Mouse (Mus musculus): ENCODE results near the gene Pla1a. TPM values are rescaled to one million over a fixed set of nuclear protein-coding genes. Genes with fewer than 3 reads are reported as not detected.

Gene Pla1a
- polyA plus RNA-seq, 1 experiment from 2014 or later, result 0.60 TPM

DNA sequence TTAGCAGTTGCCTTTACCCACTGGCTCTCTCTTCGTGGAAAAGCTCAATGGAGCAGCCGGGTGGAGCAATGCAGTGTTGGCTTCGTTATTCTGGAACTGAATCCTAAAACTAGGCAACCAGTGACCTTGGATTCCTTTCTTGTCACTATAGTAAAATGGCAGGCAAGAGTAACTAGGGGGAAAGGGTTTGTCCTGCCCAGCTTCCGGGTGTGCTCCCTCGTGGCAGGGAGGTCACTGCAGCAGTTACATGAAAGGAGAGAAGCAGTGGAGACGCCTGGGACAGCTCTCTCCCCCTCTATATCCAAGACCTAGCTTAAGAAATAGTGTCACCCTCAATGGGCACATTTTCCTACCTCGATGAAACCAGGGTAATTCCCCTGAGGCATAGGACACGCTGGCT lies 36.5 kb upstream of the Pla1a start:
- Histone ChIP-seq H3K4me1 (no peaks in the 10 kb centered on the region), H3K27ac (replicated peaks) (no peak overlapping the region), H3K36me3 (no peaks in the 10 kb centered on the region), H3K27me3 (no peaks in the 10 kb centered on the region), H3K9ac (no peak overlapping the region), H3K4me2 (replicated peaks) (no peak overlapping the region), H3K4me3 (replicated peaks) (no peak overlapping the region), H3K9me3 (replicated peaks) (no peaks in the 10 kb centered on the region)
- WGBS, result 70% methylated on average over 8 of the region's 8 CpGs
- ATAC-seq (ENCODE audit: insufficient number of reproducible peaks, low FRiP score, low TSS enrichment, low read depth), result no peak

DNA sequence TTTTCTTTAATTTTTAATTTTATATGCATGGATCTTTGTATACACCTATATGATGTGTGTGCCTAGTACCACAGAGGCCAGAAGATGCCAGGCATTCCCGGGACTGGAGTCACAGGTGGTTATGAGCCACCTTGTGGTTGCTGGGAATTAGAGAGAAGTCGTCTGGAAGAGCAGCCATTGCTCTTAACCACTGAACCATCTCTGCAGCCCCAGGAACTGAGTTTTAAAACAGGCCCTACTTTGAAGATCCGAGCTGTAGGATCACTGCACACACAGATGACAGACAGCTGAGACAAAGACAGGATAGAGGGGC lies 35.7 kb upstream of the Pla1a start:
- no peaks in the 10 kb centered on the region for H3K36me3 ChIP-seq
- ATAC-seq (ENCODE audit: insufficient number of reproducible peaks, low FRiP score, low TSS enrichment, low read depth), result no peak
- H3K4me3 ChIP-seq (replicated peaks), result no peak overlapping the region
- H3K4me2 ChIP-seq (replicated peaks), result no peak overlapping the region
- H3K27me3 ChIP-seq, result no peaks in the 10 kb centered on the region
- WGBS, result 24% methylated on average over 3 of the region's 3 CpGs
- H3K27ac ChIP-seq (replicated peaks), result no peak overlapping the region
- H3K9ac ChIP-seq, result no peak overlapping the region
- H3K9me3 ChIP-seq (replicated peaks), result no peaks in the 10 kb centered on the region
- no peaks in the 10 kb centered on the region for H3K4me1 ChIP-seq

DNA sequence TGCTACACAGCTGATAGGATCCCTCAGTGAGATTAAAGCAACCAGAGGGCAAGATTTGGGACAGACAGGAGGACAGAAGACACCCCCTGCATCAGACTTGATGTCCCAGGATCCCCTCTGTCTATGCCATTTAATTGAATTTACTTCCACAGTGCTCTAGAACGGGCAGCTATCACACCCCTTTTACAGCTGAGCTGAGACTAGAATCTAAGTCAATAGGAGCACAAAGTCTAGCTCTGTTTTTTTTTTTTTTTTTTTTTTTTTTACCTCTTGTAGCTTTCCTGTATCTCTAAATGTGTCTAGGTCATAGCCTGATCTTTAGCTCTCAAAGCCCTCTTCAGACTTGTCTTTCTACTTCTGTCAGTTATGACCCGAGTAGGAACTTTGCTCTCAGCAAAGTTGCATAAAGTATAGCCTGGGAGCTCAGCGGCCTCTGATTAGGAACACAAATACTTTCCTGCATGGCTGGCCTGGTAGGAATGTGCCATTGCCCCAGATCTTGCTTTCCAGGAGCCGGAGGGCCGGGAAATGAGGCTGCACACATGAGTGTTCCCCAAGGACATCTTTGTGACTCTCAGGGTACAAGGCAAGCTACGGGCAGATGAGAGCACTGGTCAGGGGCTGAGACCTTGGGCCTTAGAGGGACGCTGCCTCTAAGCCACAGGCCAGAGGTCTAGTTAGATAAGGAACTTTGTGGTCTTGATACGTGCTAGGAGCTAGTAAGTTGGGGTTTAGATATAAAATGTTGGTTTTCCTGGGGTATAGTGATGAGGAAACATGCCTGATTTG lies 35.2 kb upstream of the Pla1a start:
- no peak for ATAC-seq (ENCODE audit: insufficient number of reproducible peaks, low FRiP score, low TSS enrichment, low read depth)
- H3K27me3 ChIP-seq, result no peaks in the 10 kb centered on the region
- 62% methylated on average over 8 of the region's 8 CpGs for WGBS
- no peak overlapping the region for H3K27ac ChIP-seq (replicated peaks)
- H3K36me3 ChIP-seq, result no peaks in the 10 kb centered on the region
- H3K4me3 ChIP-seq (replicated peaks), result no peak overlapping the region
- H3K4me1 ChIP-seq, result no peaks in the 10 kb centered on the region
- no peak overlapping the region for H3K4me2 ChIP-seq (replicated peaks)
- H3K9me3 ChIP-seq (replicated peaks), result no peaks in the 10 kb centered on the region
- no peak overlapping the region for H3K9ac ChIP-seq

DNA sequence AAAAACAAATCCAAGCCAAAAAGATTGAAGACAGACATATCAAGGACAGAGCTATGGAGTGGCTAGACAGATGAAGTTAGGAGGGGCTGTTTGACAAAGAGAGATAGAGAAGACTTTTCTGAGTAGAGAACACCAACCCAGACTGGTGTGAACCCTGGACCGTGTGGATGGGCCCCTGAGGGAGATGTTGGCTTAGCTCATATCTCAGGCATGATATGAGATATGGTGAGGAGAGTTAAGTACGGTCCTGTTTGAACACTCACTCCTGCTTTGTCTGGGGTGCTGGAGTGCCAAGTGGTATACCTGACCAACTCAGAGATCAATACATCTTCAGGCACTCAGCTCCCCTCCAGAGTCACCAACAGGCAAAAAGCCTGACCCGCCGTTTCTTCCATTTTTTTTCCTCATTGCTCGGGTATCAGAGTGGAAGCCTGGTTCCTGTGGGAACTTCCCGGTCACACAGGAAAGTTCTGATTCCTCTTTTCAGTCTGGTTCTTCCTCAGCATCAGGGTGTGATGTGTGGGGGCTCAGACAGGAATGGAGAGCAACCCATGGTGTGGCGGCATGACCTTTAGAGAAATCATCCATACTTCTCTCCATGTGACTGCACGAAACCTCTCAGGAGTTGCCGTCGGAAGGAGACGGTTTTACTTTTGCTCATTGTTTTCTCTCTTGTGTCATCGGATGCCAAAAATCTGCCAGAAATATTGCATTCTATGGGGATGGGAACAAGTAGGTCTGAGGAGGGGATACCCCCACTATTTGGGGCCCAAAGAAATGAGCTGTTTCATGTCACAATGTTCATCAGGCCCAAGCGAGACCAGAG lies 34.4 kb upstream of the Pla1a start:
- H3K9ac ChIP-seq, result no peak overlapping the region
- 85% methylated on average over 13 of the region's 13 CpGs for WGBS
- H3K4me1 ChIP-seq, result no peaks in the 10 kb centered on the region
- no peaks in the 10 kb centered on the region for H3K9me3 ChIP-seq (replicated peaks)
- H3K36me3 ChIP-seq, result no peaks in the 10 kb centered on the region
- H3K4me3 ChIP-seq (replicated peaks), result no peak overlapping the region
- H3K27ac ChIP-seq (replicated peaks), result no peak overlapping the region
- no peak for ATAC-seq (ENCODE audit: insufficient number of reproducible peaks, low FRiP score, low TSS enrichment, low read depth)
- no peak overlapping the region for H3K4me2 ChIP-seq (replicated peaks)
- H3K27me3 ChIP-seq, result no peaks in the 10 kb centered on the region

DNA sequence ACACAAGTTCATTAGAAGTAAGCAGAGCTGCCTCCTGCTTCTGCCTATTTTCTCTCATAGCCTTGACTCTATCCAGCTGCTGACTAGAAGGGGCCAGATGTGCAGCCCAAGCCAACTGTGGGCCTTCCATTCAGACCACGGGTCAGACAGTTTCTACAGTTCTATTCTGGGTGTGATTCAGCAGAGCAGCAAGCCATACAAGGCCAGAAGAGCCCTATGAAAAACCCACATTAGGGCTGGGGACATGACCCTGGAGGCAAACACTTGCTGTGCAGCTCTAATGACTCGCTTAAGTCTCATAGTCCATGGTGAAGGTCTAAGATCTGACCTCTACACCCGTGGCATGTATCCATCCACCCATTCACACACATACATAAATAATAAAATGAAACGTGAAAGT lies 33.1 kb upstream of the Pla1a start:
- ATAC-seq (ENCODE audit: insufficient number of reproducible peaks, low FRiP score, low TSS enrichment, low read depth), result no peak
- no peak overlapping the region for H3K9ac ChIP-seq
- H3K4me2 ChIP-seq (replicated peaks), result no peak overlapping the region
- no peaks in the 10 kb centered on the region for H3K27me3 ChIP-seq
- no peak overlapping the region for H3K27ac ChIP-seq (replicated peaks)
- H3K4me1 ChIP-seq, result no peaks in the 10 kb centered on the region
- no peak overlapping the region for H3K4me3 ChIP-seq (replicated peaks)
- no peaks in the 10 kb centered on the region for H3K36me3 ChIP-seq
- no peaks in the 10 kb centered on the region for H3K9me3 ChIP-seq (replicated peaks)
- 78% methylated on average over 4 of the region's 4 CpGs for WGBS

DNA sequence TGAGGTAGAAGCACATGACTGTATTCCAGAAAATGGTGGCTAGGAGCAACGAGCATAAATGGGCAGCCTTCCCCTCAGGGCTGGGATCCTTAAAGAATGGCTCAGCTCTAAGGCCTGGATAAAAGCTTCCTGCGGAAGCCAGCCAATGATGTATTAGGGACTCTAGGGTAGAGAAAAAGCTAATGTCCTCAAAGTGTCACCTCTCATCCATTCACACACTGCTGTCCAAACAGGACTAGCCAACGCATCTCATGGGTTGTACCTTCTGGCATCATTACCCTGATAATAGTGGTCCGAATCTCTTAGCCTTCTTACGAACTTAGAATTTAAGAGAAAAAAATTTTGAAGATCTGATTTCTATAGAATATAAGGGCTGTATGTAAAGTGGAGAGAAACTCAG lies 30.4 kb upstream of the Pla1a start:
- Histone ChIP-seq H3K36me3 (no peaks in the 10 kb centered on the region), H3K27me3 (no peaks in the 10 kb centered on the region), H3K4me3 (replicated peaks) (no peak overlapping the region), H3K27ac (replicated peaks) (no peak overlapping the region), H3K4me2 (replicated peaks) (no peak overlapping the region), H3K9me3 (replicated peaks) (no peaks in the 10 kb centered on the region), H3K9ac (no peak overlapping the region), H3K4me1 (no peaks in the 10 kb centered on the region)
- no peak for ATAC-seq (ENCODE audit: insufficient number of reproducible peaks, low FRiP score, low TSS enrichment, low read depth)
- WGBS, result 87% methylated on average over 5 of the region's 5 CpGs

DNA sequence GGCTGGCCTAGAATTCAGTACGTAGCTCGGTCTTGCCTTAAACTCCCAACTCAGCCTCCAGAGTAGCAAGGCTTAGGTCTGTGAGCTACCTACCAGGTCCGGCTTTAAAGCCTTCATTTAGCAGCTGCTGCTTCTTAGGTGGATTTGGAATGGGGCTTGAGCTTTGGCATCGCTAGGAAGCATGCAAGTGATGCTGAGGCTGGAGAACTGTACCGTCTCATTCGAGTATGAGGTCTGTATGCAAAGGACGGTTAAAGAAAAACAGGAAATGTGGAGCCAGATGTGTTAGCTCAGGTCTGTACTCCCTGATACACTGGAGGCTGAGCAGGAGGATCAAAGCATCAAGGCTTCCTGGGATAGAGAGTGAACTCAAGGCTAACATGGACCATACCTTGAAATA lies 29.2 kb upstream of the Pla1a start:
- 77% methylated on average over 7 of the region's 7 CpGs for WGBS
- H3K9ac ChIP-seq, result no peak overlapping the region

DNA sequence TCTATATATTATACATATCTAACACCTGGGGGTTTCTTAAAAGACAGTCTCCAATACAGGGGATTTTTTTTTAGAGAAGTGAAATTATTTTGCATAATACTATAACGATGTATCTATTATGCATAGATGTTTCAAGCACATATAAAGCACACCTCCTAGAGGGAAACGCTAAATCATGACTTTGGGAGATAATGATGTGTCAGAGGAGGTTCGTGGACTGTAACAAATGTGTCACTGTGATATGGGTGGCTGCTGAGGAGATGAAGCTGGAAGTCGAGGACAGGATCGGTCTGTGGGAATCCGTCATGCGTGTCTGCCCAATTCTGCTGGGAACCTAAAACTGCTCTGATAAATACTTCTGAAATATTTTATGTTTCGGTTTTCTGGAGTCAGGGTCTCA lies 28.8 kb upstream of the Pla1a start:
- Histone ChIP-seq H3K27ac (replicated peaks) (no peak overlapping the region), H3K9me3 (replicated peaks) (no peaks in the 10 kb centered on the region), H3K4me2 (replicated peaks) (no peak overlapping the region), H3K27me3 (no peaks in the 10 kb centered on the region), H3K4me1 (no peaks in the 10 kb centered on the region), H3K4me3 (replicated peaks) (no peak overlapping the region), H3K9ac (no peak overlapping the region), H3K36me3 (no peaks in the 10 kb centered on the region)
- no peak for ATAC-seq (ENCODE audit: insufficient number of reproducible peaks, low FRiP score, low TSS enrichment, low read depth)
- WGBS, result 79% methylated on average over 8 of the region's 8 CpGs

More for the DNA sequence above, 29.2 kb upstream of the Pla1a start:
- Histone ChIP-seq H3K4me1 (no peaks in the 10 kb centered on the region), H3K4me3 (replicated peaks) (no peak overlapping the region), H3K36me3 (no peaks in the 10 kb centered on the region), H3K4me2 (replicated peaks) (no peak overlapping the region), H3K9me3 (replicated peaks) (no peaks in the 10 kb centered on the region), H3K27ac (replicated peaks) (no peak overlapping the region), H3K27me3 (no peaks in the 10 kb centered on the region)
- no peak for ATAC-seq (ENCODE audit: insufficient number of reproducible peaks, low FRiP score, low TSS enrichment, low read depth)

DNA sequence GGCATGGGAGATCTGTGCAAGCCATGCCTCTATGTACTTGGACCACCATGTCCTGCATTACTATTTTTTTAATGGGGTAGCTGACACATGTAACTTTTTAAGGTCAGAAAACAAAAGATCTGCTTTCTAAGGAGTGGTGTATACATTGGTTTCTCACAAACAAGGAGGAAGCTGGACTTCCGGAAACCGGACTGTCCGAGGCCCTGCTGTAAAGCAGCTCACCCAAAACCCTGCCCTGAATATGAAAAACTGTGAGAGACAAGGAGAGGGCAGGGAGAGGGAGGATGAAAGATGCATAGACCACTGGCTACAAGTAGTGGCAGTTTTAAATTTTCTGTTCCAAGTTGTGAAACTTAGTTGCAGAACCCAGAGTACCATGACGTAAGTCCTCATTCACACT lies 27.0 kb upstream of the Pla1a start:
- Histone ChIP-seq H3K4me3 (replicated peaks) (no peak overlapping the region), H3K27me3 (no peaks in the 10 kb centered on the region), H3K9ac (no peak overlapping the region), H3K9me3 (replicated peaks) (no peaks in the 10 kb centered on the region), H3K36me3 (no peaks in the 10 kb centered on the region), H3K4me1 (no peaks in the 10 kb centered on the region), H3K27ac (replicated peaks) (no peak overlapping the region), H3K4me2 (replicated peaks) (no peak overlapping the region)
- 85% methylated on average over 4 of the region's 4 CpGs for WGBS
- no peak for ATAC-seq (ENCODE audit: insufficient number of reproducible peaks, low FRiP score, low TSS enrichment, low read depth)

DNA sequence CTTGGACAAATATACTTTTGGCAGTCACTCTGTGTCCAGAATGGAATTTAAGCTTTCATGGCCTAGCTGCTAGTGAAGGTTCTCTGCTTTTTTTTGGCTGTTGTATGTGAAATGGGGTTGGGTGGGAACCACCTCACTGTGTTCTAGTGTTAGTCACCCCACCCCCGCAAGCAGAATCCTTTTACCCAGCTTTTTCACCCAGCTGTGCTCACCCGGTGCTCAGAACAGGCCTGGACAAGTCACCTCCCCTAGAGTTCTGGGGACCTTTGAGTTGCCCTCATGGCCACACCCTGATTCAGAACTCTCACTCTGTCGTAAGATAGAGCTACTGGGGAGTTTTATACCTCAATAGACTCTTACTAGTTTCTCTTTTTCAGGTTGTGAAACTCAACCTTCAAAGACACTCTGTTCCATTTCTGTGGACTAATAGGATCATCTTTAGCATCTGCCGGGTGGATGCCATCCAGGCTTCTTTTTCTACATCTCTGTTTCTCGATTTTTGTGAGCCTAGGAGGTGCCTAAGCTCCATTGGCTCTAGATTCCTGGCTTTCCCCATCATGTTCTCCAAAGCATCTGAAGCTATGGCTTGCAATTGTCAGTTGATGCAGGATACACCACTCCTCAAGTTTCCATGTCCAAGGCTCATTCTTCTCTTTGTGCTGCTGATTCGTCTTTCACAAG lies 25.8 kb upstream of the Pla1a start:
- Histone ChIP-seq H3K27me3 (no peaks in the 10 kb centered on the region), H3K9me3 (replicated peaks) (no peaks in the 10 kb centered on the region), H3K36me3 (no peaks in the 10 kb centered on the region), H3K4me1 (no peaks in the 10 kb centered on the region), H3K9ac (no peak overlapping the region), H3K4me3 (replicated peaks) (no peak overlapping the region), H3K4me2 (replicated peaks) (no peak overlapping the region), H3K27ac (replicated peaks) (no peak overlapping the region)
- no peak; the same call in 1 of the 2 replicates for ATAC-seq (ENCODE audit: insufficient number of reproducible peaks, low FRiP score, low TSS enrichment, low read depth)
- WGBS, result 63% methylated on average over 6 of the region's 6 CpGs

DNA sequence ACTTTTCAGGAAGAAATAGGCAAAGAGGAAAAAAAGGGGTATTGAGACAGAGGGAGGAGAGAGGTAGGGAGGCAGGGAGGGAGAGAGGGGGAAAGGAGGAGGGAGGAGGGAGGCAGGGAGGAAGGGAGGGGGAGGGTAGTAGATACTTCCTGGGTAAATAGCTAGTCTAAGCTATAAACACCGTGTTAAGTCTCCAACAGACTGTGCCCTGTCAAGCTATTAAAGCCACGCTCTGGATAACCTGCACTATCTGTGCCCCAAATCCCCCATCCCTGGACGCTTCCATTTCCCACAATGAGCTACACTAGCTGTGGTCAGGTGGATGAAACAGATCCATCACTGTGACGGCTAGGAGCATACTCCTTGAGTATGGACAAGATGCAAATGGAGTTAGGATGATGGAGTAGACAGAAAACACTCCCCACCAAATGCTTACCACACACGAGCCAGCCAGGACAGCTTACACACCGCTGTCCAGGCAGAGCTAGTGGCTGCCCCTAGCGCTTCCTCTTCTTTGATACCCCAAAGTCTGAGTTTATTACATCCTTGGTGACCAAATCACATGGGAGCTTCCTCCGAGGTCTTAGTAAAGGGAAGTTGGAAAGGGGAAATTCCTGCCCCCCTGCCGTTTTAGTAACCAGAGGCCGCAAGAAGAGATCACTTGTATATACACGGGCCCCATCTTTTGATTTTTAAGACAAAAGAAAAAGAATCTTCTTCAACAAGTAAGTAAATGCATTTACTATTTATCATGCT lies 24.0 kb upstream of the Pla1a start:
- WGBS, result 58% methylated on average over 11 of the region's 11 CpGs
- Histone ChIP-seq H3K9me3 (replicated peaks) (no peaks in the 10 kb centered on the region), H3K4me3 (replicated peaks) (no peak overlapping the region), H3K4me2 (replicated peaks) (no peak overlapping the region), H3K9ac (no peak overlapping the region), H3K4me1 (0 out of 2 replicates have a peak, but pooled peaks cover 4% of the 10 kb centered on the region), H3K27me3 (no peaks in the 10 kb centered on the region), H3K27ac (replicated peaks) (no peak overlapping the region), H3K36me3 (no peaks in the 10 kb centered on the region)
- no peak for ATAC-seq (ENCODE audit: insufficient number of reproducible peaks, low FRiP score, low TSS enrichment, low read depth)
